Comparison of ENCODE assay signal across 12 mouse cellular contexts in the genomic region with DNA sequence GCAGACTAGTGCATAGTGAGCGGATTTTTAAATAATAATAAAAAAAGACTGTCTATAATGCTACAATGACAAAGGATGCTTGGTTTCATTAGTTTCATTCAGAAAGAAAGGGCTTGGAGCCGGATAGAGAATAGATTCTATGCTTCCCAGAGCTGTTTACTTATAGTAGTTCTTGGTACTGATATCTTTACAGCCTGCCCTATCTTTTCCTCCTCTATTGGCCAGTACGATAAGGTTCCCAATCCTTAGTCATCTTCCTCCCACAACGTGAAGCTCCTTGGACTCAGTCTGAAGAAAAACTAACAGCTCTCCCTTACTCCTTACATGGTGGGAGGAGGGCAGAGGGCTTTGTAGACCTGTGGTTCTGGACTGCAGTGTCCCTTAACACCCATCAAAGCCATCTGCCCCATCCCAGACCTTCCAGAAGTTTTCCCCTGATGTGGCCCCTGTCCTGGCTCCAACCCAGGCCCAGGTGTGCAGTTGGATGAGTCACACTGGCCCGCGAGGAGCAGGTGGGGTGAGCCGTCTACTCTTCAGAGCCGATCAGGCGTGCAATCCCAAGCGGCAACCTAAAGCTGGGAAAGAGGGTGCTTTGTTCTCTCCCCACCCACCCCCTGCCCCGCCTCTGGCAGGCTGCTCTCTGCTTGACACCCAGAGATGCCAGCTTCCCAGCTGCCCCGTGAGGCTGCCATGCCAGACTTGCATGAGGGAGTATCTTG.
A peak's percentile ranks its signal among the peaks of the same experiment; 100 is the strongest.
DNase-seq lines count a peak whose midpoint lies in the region; ATAC-seq and TF ChIP-seq lines count a peak whose summit lies in the region.
"Had no signal": no experiment of that assay in that cellular context is flagged by ENCODE, and none has a peak within 500 bp of the region (broad histone marks: within the 10 kb centered on the region; RNA-seq: fewer than 3 reads in every experiment).

No protein-coding gene starts in this region.

- H3K27me3 ChIP-seq in forebrain, embryonic 14.5 days (replicated peaks; ENCODE audit: control insufficient read depth, insufficient read depth, low read length): no peaks in the 10 kb centered on the region
- no peaks in the 10 kb centered on the region for H3K27me3 ChIP-seq in stomach, postnatal 0 days (ENCODE audit: control insufficient read depth, insufficient read depth, low read length)
- H3K27me3 ChIP-seq: heart, embryonic 12.5 days had no signal

- no peaks in the 10 kb centered on the region for H3K36me3 ChIP-seq in forebrain, embryonic 14.5 days (ENCODE audit: control insufficient read depth, insufficient read depth, low read length)
- no peaks in the 10 kb centered on the region for H3K36me3 ChIP-seq in stomach, postnatal 0 days (ENCODE audit: control insufficient read depth, insufficient read depth, low read length)
- H3K36me3 ChIP-seq: heart, embryonic 12.5 days had no signal

- no peaks in the 10 kb centered on the region for H3K9me3 ChIP-seq in forebrain, embryonic 14.5 days (replicated peaks; ENCODE audit: control insufficient read depth, low read length)
- no peaks in the 10 kb centered on the region for H3K9me3 ChIP-seq in stomach, postnatal 0 days (ENCODE audit: control insufficient read depth, low read length)
- H3K9me3 ChIP-seq: heart, embryonic 12.5 days had no signal

- peak overlapping the region; percentile 2; the same call in 1 of the 2 replicates for H3K4me2 ChIP-seq in forebrain, embryonic 14.5 days (ENCODE audit: low read length)
- no peak overlapping the region for H3K4me2 ChIP-seq in stomach, postnatal 0 days (replicated peaks; ENCODE audit: low read depth)
- H3K4me2 ChIP-seq: heart, embryonic 12.5 days had no signal

- ATAC-seq in forebrain, embryonic 14.5 days: peak; percentile 85
- ATAC-seq in stomach, postnatal 0 days (ENCODE audit: low FRiP score, low TSS enrichment): peak; percentile 54; the same call in 1 of the 2 replicates
- no peak for ATAC-seq in granulocyte monocyte progenitor cell, adult 5-6 weeks (replicated peaks; ENCODE audit: poor library complexity, severe bottlenecking)
- ATAC-seq: midbrain, embryonic 16.5 days had no signal

- peak; percentile 21 for DNase-seq in kidney, postnatal 10 days
- no peak for DNase-seq in kidney, adult 9 months
- DNase-seq in right cerebral cortex, adult 18-20 months: peak; percentile 4
- no peak for DNase-seq in right cerebral cortex, adult 2 months (ENCODE audit: low spot score in 2 of 2)
- peak; percentile 64 for DNase-seq in forebrain, embryonic 14.5 days (ENCODE audit: low spot score)
- DNase-seq in stomach, postnatal 0 days (ENCODE audit: low spot score): peak; percentile 41
- DNase-seq: adrenal gland, adult 2 months; thymus, postnatal 25 days had no signal

- WGBS in forebrain, embryonic 14.5 days: 26% methylated on average over 12 of the region's 12 CpGs
- WGBS in stomach, postnatal 0 days: 59% methylated on average over 12 of the region's 12 CpGs

- peaks cover 7% of the 10 kb centered on the region; the same call in 1 of the 2 replicates for H3K4me1 ChIP-seq in forebrain, embryonic 14.5 days (ENCODE audit: control insufficient read depth, insufficient read depth, low read length)
- no peaks in the 10 kb centered on the region for H3K4me1 ChIP-seq in stomach, postnatal 0 days (replicated peaks; ENCODE audit: control insufficient read depth, insufficient read depth)

- no peak for TF ChIP-seq EP300 in stomach, postnatal 0 days (optimal IDR thresholded peaks at IDR 0.05)

- no peak overlapping the region for H3K9ac ChIP-seq in forebrain, embryonic 14.5 days (ENCODE audit: low read length)
- H3K9ac ChIP-seq in stomach, postnatal 0 days (ENCODE audit: low read length): no peak overlapping the region
- H3K9ac ChIP-seq: heart, embryonic 12.5 days; liver, embryonic 14.5 days had no signal

- H3K4me3 ChIP-seq in forebrain, embryonic 14.5 days (ENCODE audit: low read depth, low read length): no peak overlapping the region
- no peak overlapping the region for H3K4me3 ChIP-seq in stomach, postnatal 0 days (ENCODE audit: low read depth, low read length)
- H3K4me3 ChIP-seq: heart, embryonic 12.5 days had no signal

- TF ChIP-seq CTCF in stomach, postnatal 0 days (IDR thresholded peaks at IDR 0.05; ENCODE audit: low read depth): no peak

- 0 out of 2 replicates have a peak overlapping the region, but pooled peaks have one; percentile 33 for H3K27ac ChIP-seq in forebrain, embryonic 14.5 days (ENCODE audit: low read depth, low read length)
- H3K27ac ChIP-seq in stomach, postnatal 0 days (replicated peaks): no peak overlapping the region
- H3K27ac ChIP-seq: liver, embryonic 14.5 days had no signal

Comparison
In these comparisons a context has a peak if more than half of its experiments do, and no peak if none do; other contexts are left out.
1. DNase-seq: peak in kidney, postnatal 10 days (single experiment), right cerebral cortex, adult 18-20 months (single experiment), forebrain, embryonic 14.5 days (single experiment) and stomach, postnatal 0 days (single experiment); none in kidney, adult 9 months (single experiment) and right cerebral cortex, adult 2 months (0 of 2).